In the genomic region with DNA sequence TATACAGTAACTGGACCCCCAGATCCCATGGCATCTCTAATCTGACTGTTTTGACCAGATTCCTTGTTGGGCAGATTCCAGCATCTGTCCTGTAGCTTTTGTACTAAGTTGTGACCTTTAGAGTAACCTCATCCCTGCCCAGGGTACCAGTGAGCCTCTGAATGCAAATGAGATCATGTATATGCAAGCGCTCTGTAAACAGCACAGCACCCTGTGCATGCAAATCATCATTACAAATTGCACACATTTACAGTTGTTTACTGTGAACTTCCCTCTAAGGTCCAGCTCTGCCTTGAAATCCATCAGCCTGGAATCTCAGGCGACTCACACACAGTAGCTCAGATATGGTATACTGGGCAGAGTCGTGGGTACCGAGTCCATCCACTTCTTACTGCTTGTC, we compare ENCODE assay signal across 31 mouse cellular contexts.
DNase-seq lines count a peak whose midpoint lies in the region; ATAC-seq and TF ChIP-seq lines count a peak whose summit lies in the region.
"Had no signal": no experiment of that assay in that cellular context is flagged by ENCODE, and none has a peak within 500 bp of the region (broad histone marks: within the 10 kb centered on the region; RNA-seq: fewer than 3 reads in every experiment).

No protein-coding gene starts in this region.

- 84% methylated on average over 4 of the region's 4 CpGs for whole genome bisulfite sequencing in forebrain, embryonic 11.5 days
- WGBS in forebrain, postnatal 0 days, result 47% methylated on average over 4 of the region's 4 CpGs
- WGBS in hindbrain, embryonic 11.5 days, result 83% methylated on average over 4 of the region's 4 CpGs
- 76% methylated on average over 4 of the region's 4 CpGs for WGBS in hindbrain, embryonic 12.5 days
- WGBS in forebrain, embryonic 14.5 days, result 75% methylated on average over 4 of the region's 4 CpGs

- H3K4me3 ChIP-seq in forebrain, embryonic 11.5 days (ENCODE audit: low read depth, low read length), result no peak overlapping the region
- H3K4me3 ChIP-seq in forebrain, postnatal 0 days (ENCODE audit: low read depth, low read length), result no peak overlapping the region
- no peak overlapping the region for H3K4me3 ChIP-seq in hindbrain, embryonic 11.5 days (ENCODE audit: low read depth, low read length)
- no peak overlapping the region for H3K4me3 ChIP-seq in hindbrain, embryonic 12.5 days
- H3K4me3 ChIP-seq in forebrain, embryonic 14.5 days (ENCODE audit: low read depth, low read length), result no peak overlapping the region
- H3K4me3 ChIP-seq: embryonic facial prominence, embryonic 10.5 days; embryonic facial prominence, embryonic 13.5 days; erythroblast, embryonic 14.5 days; gastrocnemius, adult 2 months; heart, embryonic 10.5 days; heart, embryonic 13.5 days; hindbrain, embryonic 15.5 days had no signal

- H3K9ac ChIP-seq in forebrain, embryonic 11.5 days (ENCODE audit: low read length), result no peak overlapping the region
- no peak overlapping the region for H3K9ac ChIP-seq in forebrain, postnatal 0 days
- H3K9ac ChIP-seq in hindbrain, embryonic 11.5 days (ENCODE audit: low read depth, low read length), result no peak overlapping the region
- H3K9ac ChIP-seq in hindbrain, embryonic 12.5 days, result no peak overlapping the region
- no peak overlapping the region for H3K9ac ChIP-seq in forebrain, embryonic 14.5 days (ENCODE audit: low read length)
- H3K9ac ChIP-seq: embryonic facial prominence, embryonic 13.5 days; heart, embryonic 13.5 days; hindbrain, embryonic 15.5 days had no signal

- no peaks in the 10 kb centered on the region for H3K27me3 ChIP-seq in forebrain, embryonic 11.5 days (ENCODE audit: control insufficient read depth, insufficient read depth, low read length)
- no peaks in the 10 kb centered on the region for H3K27me3 ChIP-seq in forebrain, postnatal 0 days (ENCODE audit: insufficient read depth, low read length)
- no peaks in the 10 kb centered on the region for H3K27me3 ChIP-seq in hindbrain, embryonic 11.5 days (ENCODE audit: control insufficient read depth, insufficient read depth, low read length)
- H3K27me3 ChIP-seq in hindbrain, embryonic 12.5 days, result no peaks in the 10 kb centered on the region
- H3K27me3 ChIP-seq in forebrain, embryonic 14.5 days (replicated peaks; ENCODE audit: control insufficient read depth, insufficient read depth, low read length), result no peaks in the 10 kb centered on the region
- H3K27me3 ChIP-seq: embryonic facial prominence, embryonic 13.5 days; hindbrain, embryonic 15.5 days; Patski had no signal

- H3K27ac ChIP-seq in forebrain, embryonic 11.5 days (ENCODE audit: low read depth, low read length), result no peak overlapping the region
- no peak overlapping the region for H3K27ac ChIP-seq in forebrain, postnatal 0 days (ENCODE audit: low read depth, low read length)
- H3K27ac ChIP-seq in hindbrain, embryonic 11.5 days (ENCODE audit: low read depth, low read length), result no peak overlapping the region
- H3K27ac ChIP-seq in hindbrain, embryonic 12.5 days, result no peak overlapping the region
- no peak overlapping the region for H3K27ac ChIP-seq in forebrain, embryonic 14.5 days (ENCODE audit: low read depth, low read length)
- H3K27ac ChIP-seq: embryonic facial prominence, embryonic 10.5 days; embryonic facial prominence, embryonic 13.5 days; gastrocnemius, adult 2 months; heart, embryonic 10.5 days; heart, embryonic 13.5 days; hindbrain, embryonic 15.5 days had no signal

- no peaks in the 10 kb centered on the region for H3K9me3 ChIP-seq in forebrain, embryonic 11.5 days (ENCODE audit: control insufficient read depth, low read length)
- no peaks in the 10 kb centered on the region for H3K9me3 ChIP-seq in forebrain, postnatal 0 days (ENCODE audit: low read length)
- no peaks in the 10 kb centered on the region for H3K9me3 ChIP-seq in hindbrain, embryonic 11.5 days (ENCODE audit: control insufficient read depth, low read length)
- H3K9me3 ChIP-seq in hindbrain, embryonic 12.5 days (replicated peaks), result no peaks in the 10 kb centered on the region
- no peaks in the 10 kb centered on the region for H3K9me3 ChIP-seq in forebrain, embryonic 14.5 days (replicated peaks; ENCODE audit: control insufficient read depth, low read length)
- H3K9me3 ChIP-seq: embryonic facial prominence, embryonic 10.5 days; embryonic facial prominence, embryonic 13.5 days; heart, embryonic 10.5 days; heart, embryonic 13.5 days; hindbrain, embryonic 15.5 days had no signal

- no peak overlapping the region for H3K4me2 ChIP-seq in forebrain, embryonic 11.5 days (ENCODE audit: low read depth, low read length, severe bottlenecking)
- no peak overlapping the region for H3K4me2 ChIP-seq in forebrain, postnatal 0 days (ENCODE audit: low read depth)
- no peak overlapping the region for H3K4me2 ChIP-seq in hindbrain, embryonic 11.5 days (replicated peaks; ENCODE audit: low read depth, low read length)
- no peak overlapping the region for H3K4me2 ChIP-seq in hindbrain, embryonic 12.5 days (replicated peaks)
- H3K4me2 ChIP-seq in forebrain, embryonic 14.5 days (ENCODE audit: low read length), result no peak overlapping the region
- H3K4me2 ChIP-seq: embryonic facial prominence, embryonic 13.5 days; heart, embryonic 13.5 days; hindbrain, embryonic 15.5 days had no signal

- TF ChIP-seq CTCF in forebrain, postnatal 0 days (IDR thresholded peaks at IDR 0.05; ENCODE audit: low read depth), result no peak

- DNase-seq in forebrain, embryonic 11.5 days (ENCODE audit: low spot score), result no peak
- no peak for DNase-seq in forebrain, postnatal 0 days
- no peak for DNase-seq in hindbrain, embryonic 11.5 days (ENCODE audit: low spot score)
- peak; percentile 9 for DNase-seq in 3T3-L1 (ENCODE audit: low read depth, low spot score)
- peak; percentile 16 for DNase-seq in forebrain, embryonic 14.5 days (ENCODE audit: low spot score)
- DNase-seq in adrenal gland, postnatal 25 days, result no peak
- no peak for DNase-seq in embryo, embryonic 9.5 days (ENCODE audit: extremely low spot score)
- DNase-seq: adrenal gland, postnatal 10 days; B cell, adult 2 months; cerebellum, adult 11-12 months; cerebellum, adult 8-10 months; cerebellum, postnatal 10 days; cerebellum, postnatal 36 days; gastrocnemius, adult 2 months; gastrocnemius, postnatal 14 days; heart, adult 18-20 months; heart, postnatal 14 days; heart, postnatal 4 days; kidney, adult 18-20 months; kidney, adult 9 months had no signal

- no peaks in the 10 kb centered on the region for H3K4me1 ChIP-seq in forebrain, embryonic 11.5 days (replicated peaks; ENCODE audit: control insufficient read depth, insufficient read depth, low read length)
- H3K4me1 ChIP-seq in forebrain, postnatal 0 days (ENCODE audit: insufficient read depth), result peaks cover 8% of the 10 kb centered on the region; the same call in 1 of the 2 replicates
- no peaks in the 10 kb centered on the region; the same call in 1 of the 2 replicates for H3K4me1 ChIP-seq in hindbrain, embryonic 11.5 days (replicated peaks; ENCODE audit: control insufficient read depth, insufficient read depth, low read length)
- peaks cover 11% of the 10 kb centered on the region; the same call in 1 of the 2 replicates for H3K4me1 ChIP-seq in hindbrain, embryonic 12.5 days
- H3K4me1 ChIP-seq in forebrain, embryonic 14.5 days (ENCODE audit: control insufficient read depth, insufficient read depth, low read length), result no peaks in the 10 kb centered on the region
- H3K4me1 ChIP-seq: embryonic facial prominence, embryonic 10.5 days; embryonic facial prominence, embryonic 13.5 days; heart, embryonic 10.5 days; heart, embryonic 13.5 days had no signal

- 0 out of 2 replicates have a peak, but pooled peaks have one; percentile 30 for ATAC-seq in forebrain, embryonic 11.5 days (replicated peaks; ENCODE audit: low FRiP score)
- ATAC-seq in forebrain, postnatal 0 days, result no peak
- ATAC-seq in hindbrain, embryonic 11.5 days (ENCODE audit: low FRiP score), result 0 out of 2 replicates have a peak, but pooled peaks have one; percentile 30
- ATAC-seq in hindbrain, embryonic 12.5 days (ENCODE audit: low FRiP score), result no peak
- peak; percentile 32; the same call in 1 of the 2 replicates for ATAC-seq in forebrain, embryonic 14.5 days
- ATAC-seq: inflammation-experienced regulatory T-cells, adult 6 months; intestine, embryonic 16.5 days; Patski had no signal

- no peaks in the 10 kb centered on the region for H3K36me3 ChIP-seq in forebrain, embryonic 11.5 days (ENCODE audit: control insufficient read depth, insufficient read depth, low read length)
- H3K36me3 ChIP-seq in forebrain, postnatal 0 days (ENCODE audit: insufficient read depth), result no peaks in the 10 kb centered on the region
- H3K36me3 ChIP-seq in hindbrain, embryonic 11.5 days (ENCODE audit: control insufficient read depth, insufficient read depth, low read length), result no peaks in the 10 kb centered on the region
- no peaks in the 10 kb centered on the region for H3K36me3 ChIP-seq in hindbrain, embryonic 12.5 days
- H3K36me3 ChIP-seq in forebrain, embryonic 14.5 days (ENCODE audit: control insufficient read depth, insufficient read depth, low read length), result no peaks in the 10 kb centered on the region
- H3K36me3 ChIP-seq: embryonic facial prominence, embryonic 10.5 days; embryonic facial prominence, embryonic 13.5 days; G1E; heart, embryonic 10.5 days; heart, embryonic 13.5 days; hindbrain, embryonic 15.5 days had no signal

Comparison
In these comparisons a context has a peak if more than half of its experiments do, and no peak if none do; other contexts are left out.
1. ATAC-seq: peak in forebrain, embryonic 11.5 days (single experiment), hindbrain, embryonic 11.5 days (single experiment) and forebrain, embryonic 14.5 days (single experiment); none in forebrain, postnatal 0 days (single experiment) and hindbrain, embryonic 12.5 days (single experiment).
2. DNase-seq: peak in 3T3-L1 (single experiment) and forebrain, embryonic 14.5 days (single experiment); none in forebrain, embryonic 11.5 days (single experiment), forebrain, postnatal 0 days (single experiment), hindbrain, embryonic 11.5 days (single experiment), adrenal gland, postnatal 25 days (single experiment) and embryo, embryonic 9.5 days (single experiment).